Mouse (Mus musculus) heart, postnatal 0 days (tissue): ENCODE measurements around the gene Gm3435.

Experiments
- CTCF ChIP-seq: IDR thresholded peaks from 2 replicates; pipeline ENCODE4 v1.5.1; 2016; ENCODE audit warnings: antibody characterized with exemption, control low read depth, low read depth
- EP300 ChIP-seq: IDR thresholded peaks from 2 replicates; pipeline ENCODE4 v1.6.1; 2016; ENCODE audit warnings: antibody characterized with exemption, low read depth

GRCm38 (mm10) chr17:15068040-15068792 is 58.2 kb downstream of the Gm3435 start:
- TF ChIP-seq CTCF (no peak), EP300 (no peak)
